Mouse (Mus musculus): ENCODE data around the gene Rpl22l1. TPM values are rescaled to one million over a fixed set of nuclear protein-coding genes. Genes with fewer than 3 reads are reported as not detected.

Rpl22l1 gene
- polyA plus RNA-seq (2017; shearing (Covaris generic)) = 100 to 1,000 TPM; 234 to 335 TPM

DNA sequence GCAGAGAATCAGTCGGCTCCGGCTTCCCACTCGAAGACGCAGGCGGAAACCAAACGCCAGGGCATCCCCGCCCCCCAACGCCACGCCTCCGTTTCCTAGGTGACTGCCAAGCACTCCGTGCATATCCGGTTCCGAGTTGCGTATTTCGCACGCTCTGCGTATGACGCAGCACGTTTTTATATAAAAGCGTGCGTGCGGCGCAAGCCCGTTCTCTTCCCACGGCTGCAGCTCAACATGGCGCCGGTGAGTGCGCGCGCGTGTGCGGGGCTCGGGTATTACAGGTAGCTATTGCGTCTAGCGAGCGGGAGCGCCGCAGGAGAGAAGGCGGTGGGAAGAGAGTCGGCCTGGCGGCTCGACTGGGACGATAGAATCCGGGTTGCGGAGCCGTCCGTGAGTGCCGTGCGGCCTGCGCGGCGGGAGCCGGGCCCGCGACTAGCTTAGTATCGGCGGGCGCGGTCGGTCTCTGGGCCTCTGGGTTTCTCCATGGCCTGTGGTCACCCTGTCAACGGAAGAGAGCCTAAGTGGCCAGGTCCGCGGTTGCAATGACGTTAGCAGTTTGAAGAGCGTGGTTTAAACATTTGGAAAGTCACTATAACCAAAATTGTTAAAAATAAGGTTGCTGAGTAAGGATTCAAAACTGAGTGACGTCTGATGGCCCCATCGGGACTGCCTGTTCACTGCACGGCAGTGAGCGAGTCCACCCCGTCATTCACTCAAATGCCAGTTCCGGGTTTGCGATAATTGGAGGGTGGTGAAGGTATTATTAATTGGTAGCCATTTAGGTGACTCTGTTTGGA lies at the start of gene Rpl22l1:
Rpl22l1 (plus strand) TSS at position 136 of the 797 bp plus-strand sequence.

DNA sequence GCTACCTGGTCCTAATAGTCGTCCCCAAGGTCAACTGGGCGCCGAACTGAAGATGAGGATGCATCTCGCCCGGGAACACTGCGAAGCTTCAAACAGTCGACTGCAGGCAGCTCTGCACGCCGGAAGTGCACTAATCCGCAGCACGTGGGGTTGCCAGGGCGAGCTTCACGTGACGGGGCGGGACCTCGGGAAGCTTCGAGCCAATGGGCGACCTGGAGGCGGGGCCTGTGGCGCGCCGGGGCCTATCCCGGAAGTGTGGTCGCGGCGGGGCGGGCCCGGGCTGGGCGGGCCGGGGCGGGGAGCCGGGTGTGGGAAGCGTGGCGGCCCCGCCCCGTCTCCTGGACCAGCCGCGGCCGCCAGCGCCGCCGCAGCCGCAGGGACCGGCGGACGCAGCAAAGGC lies 24.2 kb upstream of the Rpl22l1 start, which contains the start of gene Eif5a2:
Eif5a2 (plus strand) TSS at position 283 of the 400 bp plus-strand sequence.

Other genes starting within 250 kb of the Rpl22l1 start
- under 1 TPM in 1 of 2 experiments, not detected in 1; 0.24 TPM for gene Slc2a2, start 107.5 kb upstream of the Rpl22l1 start, polyA plus RNA-seq (2017; shearing (Covaris generic))
- gene Eif5a2, start 24.2 kb upstream of the Rpl22l1 start, polyA plus RNA-seq (2017; shearing (Covaris generic)) = 1 to 10 TPM; 5.5 to 7.8 TPM
- gene Gm1527, start 87.2 kb downstream of the Rpl22l1 start, polyA plus RNA-seq (2017; shearing (Covaris generic)) = not detected

Measured in activated CD4-positive, CD25-positive, alpha-beta regulatory T cell (primary cell).